Mouse (Mus musculus) stomach, embryonic 16.5 days (tissue): ENCODE results near the gene Ankrd16. TPM values are rescaled to one million over a fixed set of nuclear protein-coding genes. Genes with fewer than 3 reads are reported as not detected.
A peak's percentile ranks its signal among the peaks of the same experiment; 100 is the strongest.

Experiments used
- ATAC-seq: fragments of 200-750 bp; cut with Nextera tagmentation; 2 replicates; pipeline ENCODE4 v1.8.0; 2017; ENCODE audit warnings: moderate number of reproducible peaks, moderate TSS enrichment; ENCODE audit not compliant: insufficient read depth, low FRiP score
- H3K27ac ChIP-seq: fragments of 300-500 bp; sonication (generic); 2 replicates; pipeline ENCODE4 v1.5.1; 2014; ENCODE audit warnings: low read length
- H3K27me3 ChIP-seq: fragments of 300-500 bp; sonication (generic); 2 replicates; pipeline ENCODE4 v1.6.1; 2014; ENCODE audit warnings: low read length, control low read depth, mixed read lengths; ENCODE audit not compliant: control insufficient read depth, insufficient read depth
- H3K36me3 ChIP-seq: fragments of 300-500 bp; sonication (generic); 2 replicates; pipeline ENCODE4 v1.6.1; 2014; ENCODE audit warnings: low read length; ENCODE audit not compliant: control insufficient read depth, insufficient read depth
- H3K4me1 ChIP-seq: fragments of 300-500 bp; sonication (generic); 2 replicates; pipeline ENCODE4 v1.6.1; 2014; ENCODE audit warnings: low read length, control low read depth, mixed read lengths; ENCODE audit not compliant: control insufficient read depth, insufficient read depth
- H3K4me2 ChIP-seq: fragments of 300-500 bp; sonication (generic); 2 replicates; pipeline ENCODE4 v1.6.1; 2014; ENCODE audit warnings: low read depth, low read length, mixed read lengths
- H3K4me3 ChIP-seq: fragments of 300-500 bp; sonication (generic); replicated peaks from 2 replicates; pipeline ENCODE4 v1.5.1; 2014; ENCODE audit warnings: mild to moderate bottlenecking, low read length
- H3K9ac ChIP-seq: fragments of 300-500 bp; sonication (generic); 2 replicates; pipeline ENCODE4 v1.6.1; 2014; ENCODE audit warnings: low read length
- H3K9me3 ChIP-seq: fragments of 300-500 bp; sonication (generic); replicated peaks from 2 replicates; pipeline ENCODE4 v1.6.1; 2016; ENCODE audit warnings: low read length, control low read depth; ENCODE audit not compliant: control insufficient read depth
- WGBS: fragments of 180-500 bp; shearing (Covaris S2); extraction: QIAGEN DNeasy Blood & Tissue Kit; methylation state at CpG from one replicate; pipeline ENCODE4 v1.1.7; 2014; 5-methylcytosine and 5-hydroxymethylcytosine counted together
- polyA plus RNA-seq: library from polyadenylated mRNA; unstranded; fragments of >200 nt; fragmentation: Nextera tagmentation; extraction: Ambion mirVana; gene quantifications from 2 replicates; pipeline ENCODE4 v1.2.1, GENCODE M21; 2015

Ankrd16 gene
- polyA plus RNA-seq, 1 experiment from 2014 or later, result 46.3 TPM

DNA sequence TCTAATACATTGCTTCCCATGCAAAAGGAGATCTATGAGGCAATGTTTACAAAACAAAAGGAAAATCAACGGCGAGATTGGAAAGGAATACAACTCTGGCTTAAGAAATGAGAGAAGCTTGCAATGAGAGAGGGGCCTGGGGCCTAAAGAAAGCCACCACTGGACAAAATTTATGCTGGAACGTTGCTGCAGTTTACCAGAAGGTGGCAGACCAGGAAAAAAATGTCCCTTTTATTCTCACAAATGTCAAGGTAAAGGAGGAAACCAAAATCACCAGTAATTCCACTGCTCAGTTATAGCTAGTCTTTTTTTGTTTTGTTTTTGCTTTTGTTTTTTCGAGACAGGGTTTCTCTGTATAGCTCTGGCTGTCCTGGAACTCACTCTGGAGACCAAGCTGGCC is 17.0 kb downstream of the Ankrd16 start:
- H3K27me3 ChIP-seq, result no peaks in the 10 kb centered on the region
- H3K9me3 ChIP-seq, result 0 out of 2 replicates have a peak, but pooled peaks cover 3% of the 10 kb centered on the region
- H3K4me2 ChIP-seq, result no peak overlapping the region
- ATAC-seq, result no peak
- H3K36me3 ChIP-seq, result peaks cover 13% of the 10 kb centered on the region
- H3K4me3 ChIP-seq, result no peak overlapping the region
- H3K9ac ChIP-seq, result no peak overlapping the region
- no peaks in the 10 kb centered on the region for H3K4me1 ChIP-seq
- WGBS, result 71% methylated on average over 4 of the region's 4 CpGs
- no peak overlapping the region for H3K27ac ChIP-seq

- Histone ChIP-seq H3K4me1 (no peaks in the 10 kb centered on the region), H3K27ac (no peak overlapping the region), H3K27me3 (no peaks in the 10 kb centered on the region), H3K4me2 (no peak overlapping the region), H3K9ac (no peak overlapping the region), H3K9me3 (no peaks in the 10 kb centered on the region), H3K4me3 (no peak overlapping the region), H3K36me3 (no peaks in the 10 kb centered on the region)
- 0 out of 2 replicates have a peak, but pooled peaks have one; percentile 29 for ATAC-seq
- 57% methylated on average over 5 of the region's 5 CpGs for WGBS
Observed at GRCm38 (mm10) chr2:11797930-11798364, 20.3 kb downstream of the Ankrd16 start.

DNA sequence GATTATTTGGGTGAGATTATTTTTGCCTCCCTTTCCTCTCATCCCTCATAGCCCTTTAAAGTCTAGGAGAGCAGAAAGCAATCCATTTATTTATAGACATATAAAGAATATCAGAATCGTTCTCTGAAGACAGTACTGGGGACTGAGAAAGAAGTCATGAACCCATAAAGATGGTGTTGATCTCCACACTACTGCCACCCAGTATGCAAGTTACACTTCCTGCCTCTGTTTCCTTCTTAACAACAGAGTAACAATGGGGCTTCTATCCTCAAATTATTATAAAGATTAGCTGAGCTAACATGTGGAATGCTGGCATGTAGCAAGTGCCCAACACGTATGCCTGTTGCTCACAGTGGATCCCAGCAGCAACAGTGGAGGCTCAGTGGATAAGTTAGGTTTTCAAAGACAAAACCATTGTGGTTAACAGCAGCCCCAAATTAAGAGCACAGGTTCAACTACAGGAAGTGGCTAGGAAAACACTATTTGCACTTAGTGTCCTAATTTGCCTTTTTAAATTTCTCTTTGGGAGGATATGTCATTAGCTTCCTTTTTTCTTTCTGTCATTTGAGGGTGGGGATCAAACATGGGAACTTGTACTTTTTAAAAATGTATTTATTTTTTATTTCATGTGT is 23.7 kb downstream of the Ankrd16 start:
- 68% methylated on average over 2 of the region's 2 CpGs for WGBS
- Histone ChIP-seq H3K27ac (no peak overlapping the region), H3K4me1 (no peaks in the 10 kb centered on the region), H3K27me3 (no peaks in the 10 kb centered on the region), H3K4me2 (no peak overlapping the region), H3K9me3 (no peaks in the 10 kb centered on the region), H3K4me3 (no peak overlapping the region), H3K36me3 (no peaks in the 10 kb centered on the region), H3K9ac (no peak overlapping the region)
- no peak for ATAC-seq

Other genes starting within 250 kb of the Ankrd16 start
- 16.1 and 20.6 TPM in 2 replicates for gene Pfkfb3, start 223.8 kb upstream of the Ankrd16 start, polyA plus RNA-seq
- gene Rbm17, start 173.7 kb upstream of the Ankrd16 start, polyA plus RNA-seq, result 121 TPM in 2 replicates
- not detected in 2 replicates for gene Gm17490, start 151.6 kb upstream of the Ankrd16 start, polyA plus RNA-seq
- not detected in 2 replicates for gene Il2ra, start 135.1 kb upstream of the Ankrd16 start, polyA plus RNA-seq
- gene Il15ra, start 72.6 kb upstream of the Ankrd16 start, polyA plus RNA-seq, result 1.8 and 3.2 TPM in 2 replicates
- 120 and 125 TPM in 2 replicates for gene Fbh1, start 294 bp upstream of the Ankrd16 start, polyA plus RNA-seq